Mouse (Mus musculus): ENCODE data around the gene Anapc15-ps.

Anapc15-ps gene

GRCm38 (mm10) chr10:95673351-95673750 lies at the start of gene Anapc15-ps:
Gene Anapc15-ps, minus strand, starts transcription at chr10:95673451.
- no peak for DNase-seq (ENCODE audit: low spot score in 2 of 2)

GRCm38 (mm10) chr10:95722203-95722611 lies 49.0 kb upstream of the Anapc15-ps start:
- DNase-seq (ENCODE audit: low spot score in 2 of 2), result no peak

GRCm38 (mm10) chr10:95720181-95720798 lies 47.0 kb upstream of the Anapc15-ps start:
- no peak for DNase-seq (ENCODE audit: low spot score in 2 of 2)

- no peak for DNase-seq (ENCODE audit: low spot score in 2 of 2)
Measured at GRCm38 (mm10) chr10:95719472-95719871, 46.2 kb upstream of the Anapc15-ps start.

GRCm38 (mm10) chr10:95718760-95719159 lies 45.5 kb upstream of the Anapc15-ps start:
- DNase-seq (ENCODE audit: low spot score in 2 of 2), result no peak

GRCm38 (mm10) chr10:95717106-95717680 lies 43.9 kb upstream of the Anapc15-ps start:
- no peak for DNase-seq (ENCODE audit: low spot score in 2 of 2)

GRCm38 (mm10) chr10:95715687-95716086 lies 42.4 kb upstream of the Anapc15-ps start:
- no peak for DNase-seq (ENCODE audit: low spot score in 2 of 2)

GRCm38 (mm10) chr10:95712221-95712620 lies 39.0 kb upstream of the Anapc15-ps start:
- DNase-seq (ENCODE audit: low spot score in 2 of 2), result no peak

GRCm38 (mm10) chr10:95709903-95710660 lies 36.8 kb upstream of the Anapc15-ps start:
- DNase-seq (ENCODE audit: low spot score in 2 of 2), result no peak

GRCm38 (mm10) chr10:95709143-95709880 lies 36.1 kb upstream of the Anapc15-ps start:
- no peak for DNase-seq (ENCODE audit: low spot score in 2 of 2)

- DNase-seq (ENCODE audit: low spot score in 2 of 2), result no peak
Measured at GRCm38 (mm10) chr10:95708001-95708400, 34.8 kb upstream of the Anapc15-ps start.

- no peak for DNase-seq (ENCODE audit: low spot score in 2 of 2)
Measured at GRCm38 (mm10) chr10:95706867-95707266, 33.6 kb upstream of the Anapc15-ps start.

- no peak for DNase-seq (ENCODE audit: low spot score in 2 of 2)
Measured at GRCm38 (mm10) chr10:95705747-95706146, 32.5 kb upstream of the Anapc15-ps start.

GRCm38 (mm10) chr10:95704847-95705246 lies 31.6 kb upstream of the Anapc15-ps start:
- DNase-seq (ENCODE audit: low spot score in 2 of 2), result peak; percentile 30 to 42

- DNase-seq (ENCODE audit: low spot score in 2 of 2), result no peak
Measured at GRCm38 (mm10) chr10:95703730-95704129, 30.5 kb upstream of the Anapc15-ps start.

- DNase-seq (ENCODE audit: low spot score in 2 of 2), result no peak
Measured at GRCm38 (mm10) chr10:95700422-95700821, 27.2 kb upstream of the Anapc15-ps start.

GRCm38 (mm10) chr10:95698920-95699714 lies 25.9 kb upstream of the Anapc15-ps start:
- DNase-seq (ENCODE audit: low spot score in 2 of 2), result no peak

GRCm38 (mm10) chr10:95696253-95696641 lies 23.0 kb upstream of the Anapc15-ps start:
- no peak for DNase-seq (ENCODE audit: low spot score in 2 of 2)

GRCm38 (mm10) chr10:95695603-95696252 lies 22.5 kb upstream of the Anapc15-ps start:
- DNase-seq (ENCODE audit: low spot score in 2 of 2), result no peak

- DNase-seq (ENCODE audit: low spot score in 2 of 2), result no peak
Measured at GRCm38 (mm10) chr10:95694559-95695251, 21.5 kb upstream of the Anapc15-ps start.
